Mouse (Mus musculus) thymus, adult 2 months (tissue): Measurements from ENCODE around the gene Catsperd. TPM values are rescaled to one million over a fixed set of nuclear protein-coding genes. Genes with fewer than 3 reads are reported as not detected.
A peak's percentile ranks its signal among the peaks of the same experiment; 100 is the strongest.

ENCODE experiments used
- DNase-seq: peaks from one replicate; pipeline ENCODE4 v3.0.0; 2021
- H3K27ac ChIP-seq: fragments of 200-500 bp; 2 replicates; pipeline ENCODE4 v1.5.1; 2012; ENCODE audit warnings: low read length, control low read depth; ENCODE audit not compliant: control insufficient read depth, insufficient read depth
- H3K27me3 ChIP-seq: fragments of 200-500 bp; 2 replicates; pipeline ENCODE4 v1.6.1; 2012; ENCODE audit warnings: mild to moderate bottlenecking, low read length, moderate library complexity, mixed read lengths; ENCODE audit not compliant: control insufficient read depth, insufficient read depth
- H3K36me3 ChIP-seq: fragments of 200-500 bp; 2 replicates; pipeline ENCODE4 v1.6.1; 2012; ENCODE audit warnings: mild to moderate bottlenecking, low read length, moderate library complexity; ENCODE audit not compliant: control insufficient read depth, insufficient read depth
- H3K4me1 ChIP-seq: fragments of 200-500 bp; replicated peaks from 2 replicates; pipeline ENCODE4 v1.6.1; 2012; ENCODE audit warnings: low read length; ENCODE audit not compliant: control insufficient read depth, insufficient read depth
- H3K4me3 ChIP-seq: fragments of 200-500 bp; 2 replicates; pipeline ENCODE4 v1.5.1; 2012; ENCODE audit warnings: mild to moderate bottlenecking, low read length, control low read depth, moderate library complexity; ENCODE audit not compliant: control insufficient read depth, insufficient read depth
- CTCF ChIP-seq: fragments of 200-500 bp; IDR thresholded peaks from 2 replicates; pipeline ENCODE4 v1.5.1; 2012; ENCODE audit warnings: mild to moderate bottlenecking, control low read depth, low read length, moderate library complexity, borderline replicate concordance; ENCODE audit not compliant: control insufficient read depth, poor library complexity, insufficient read depth; ENCODE audit errors: extremely low read depth
- POLR2A ChIP-seq: fragments of 200-500 bp; IDR thresholded peaks from 2 replicates; pipeline ENCODE4 v1.6.1; 2012; ENCODE audit warnings: mild to moderate bottlenecking, low read length, control low read depth, moderate library complexity; ENCODE audit not compliant: control insufficient read depth, poor library complexity, insufficient read depth; ENCODE audit errors: extremely low read depth
- WGBS: fragments of 180-500 bp; shearing (Covaris S2); methylation state at CpG from one replicate; pipeline ENCODE4 v1.1.7; 2018; 5-methylcytosine and 5-hydroxymethylcytosine counted together
- polyA plus RNA-seq: library from polyadenylated mRNA; depleted of rRNA; stranded (reverse); fragments of >200 nt; gene quantifications from 2 replicates; pipeline ENCODE4 v1.2.3, GENCODE M21; 2012

Catsperd gene
- polyA plus RNA-seq, 1 experiment, result 0.51 TPM

DNA sequence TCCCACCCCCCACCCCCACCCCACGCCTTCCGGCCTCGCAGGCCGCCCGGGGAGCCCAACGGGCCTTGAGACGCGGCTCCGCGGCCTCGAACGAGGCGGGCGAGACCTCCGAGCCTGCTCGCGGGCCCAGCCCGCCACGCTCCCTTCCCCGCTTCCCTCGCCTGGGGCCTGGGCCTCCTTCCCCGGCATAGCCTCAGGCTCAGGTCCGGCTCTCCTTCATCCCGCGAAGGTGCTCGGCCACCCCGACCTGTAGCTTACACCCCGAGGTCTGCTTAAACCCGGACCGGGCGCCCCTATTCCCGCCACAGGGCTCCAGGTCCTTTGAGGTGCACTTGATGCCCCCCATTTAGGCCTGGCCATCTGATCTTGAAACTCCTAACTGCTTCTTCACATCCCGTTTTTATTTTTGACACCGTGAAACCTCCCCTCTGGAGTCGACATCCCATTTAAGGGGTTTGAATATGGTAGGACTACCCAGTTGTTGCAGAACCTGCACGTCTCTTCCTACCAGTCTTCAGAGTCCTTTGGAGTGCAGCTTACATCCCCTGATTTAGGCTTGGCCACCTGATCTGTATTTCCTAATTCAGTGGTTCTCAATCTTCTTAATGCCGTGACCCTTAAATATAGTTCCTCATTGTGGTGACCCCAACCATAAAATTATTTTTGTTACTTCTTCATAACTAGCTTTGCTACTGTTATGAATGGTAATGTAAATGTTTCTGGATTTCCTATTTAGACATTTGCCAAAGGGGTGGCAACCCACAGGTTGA is 45.9 kb downstream of the Catsperd start:
- DNase-seq, result no peak
- Histone ChIP-seq H3K4me3 (peak overlapping the region; percentile 67), H3K36me3 (no peaks in the 10 kb centered on the region; the same call in 1 of the 2 replicates), H3K4me1 (peaks cover 11% of the 10 kb centered on the region), H3K27ac (peak overlapping the region; percentile 29; the same call in 1 of the 2 replicates), H3K27me3 (no peaks in the 10 kb centered on the region)
- TF ChIP-seq CTCF (no peak), POLR2A (no peak)
- WGBS, result under 1% methylated on average over 37 of the region's 37 CpGs

DNA sequence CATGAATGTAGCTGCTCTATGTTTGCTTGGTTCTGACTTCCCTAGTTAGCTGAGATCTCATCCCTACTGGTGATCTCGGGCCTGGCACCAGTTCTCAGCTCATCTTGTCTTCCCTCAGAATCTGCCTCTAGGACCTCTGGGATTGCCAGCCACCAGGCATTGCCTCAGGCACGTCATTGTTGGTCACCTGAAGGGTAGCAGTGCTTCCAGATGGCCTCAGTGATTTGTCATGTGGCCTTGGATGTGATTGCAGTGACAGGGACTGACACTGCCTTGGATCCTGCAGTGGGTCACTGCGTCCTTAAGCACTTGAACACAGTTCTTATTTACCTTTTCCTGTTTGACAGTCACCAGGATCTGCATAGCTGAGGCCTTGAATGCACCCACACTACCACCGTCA is 53.8 kb downstream of the Catsperd start:
- no peak for TF ChIP-seq CTCF
- no peak for TF ChIP-seq POLR2A
- Histone ChIP-seq H3K4me3 (no peak overlapping the region), H3K27ac (no peak overlapping the region), H3K36me3 (peaks cover 10% of the 10 kb centered on the region), H3K4me1 (peaks cover 16% of the 10 kb centered on the region), H3K27me3 (no peaks in the 10 kb centered on the region)
- WGBS, result 95% methylated on average over 4 of the region's 4 CpGs
- DNase-seq, result no peak

DNA sequence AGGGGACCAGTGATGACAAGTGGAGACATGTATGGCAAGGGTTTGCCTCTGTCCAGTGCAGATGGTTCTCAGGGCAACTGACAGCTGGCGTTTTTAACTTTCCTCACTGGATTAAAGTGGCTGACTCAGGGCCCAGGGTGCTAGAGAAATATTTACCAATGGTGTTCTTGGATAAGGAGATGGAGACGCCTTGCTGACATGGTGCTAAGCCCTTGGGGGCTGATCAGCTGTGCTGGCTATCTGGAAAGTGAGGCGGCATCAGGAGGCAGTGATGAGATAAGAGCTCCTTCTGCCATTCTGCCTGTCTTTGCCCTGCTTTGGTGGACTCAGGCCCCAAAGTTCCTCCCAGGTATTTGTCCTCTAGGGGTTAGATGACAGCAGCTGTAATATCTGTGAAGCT is 54.9 kb downstream of the Catsperd start:
- Histone ChIP-seq H3K4me1 (peaks cover 16% of the 10 kb centered on the region), H3K36me3 (peaks cover 20% of the 10 kb centered on the region)
- WGBS, result 94% methylated on average over 3 of the region's 3 CpGs

DNA sequence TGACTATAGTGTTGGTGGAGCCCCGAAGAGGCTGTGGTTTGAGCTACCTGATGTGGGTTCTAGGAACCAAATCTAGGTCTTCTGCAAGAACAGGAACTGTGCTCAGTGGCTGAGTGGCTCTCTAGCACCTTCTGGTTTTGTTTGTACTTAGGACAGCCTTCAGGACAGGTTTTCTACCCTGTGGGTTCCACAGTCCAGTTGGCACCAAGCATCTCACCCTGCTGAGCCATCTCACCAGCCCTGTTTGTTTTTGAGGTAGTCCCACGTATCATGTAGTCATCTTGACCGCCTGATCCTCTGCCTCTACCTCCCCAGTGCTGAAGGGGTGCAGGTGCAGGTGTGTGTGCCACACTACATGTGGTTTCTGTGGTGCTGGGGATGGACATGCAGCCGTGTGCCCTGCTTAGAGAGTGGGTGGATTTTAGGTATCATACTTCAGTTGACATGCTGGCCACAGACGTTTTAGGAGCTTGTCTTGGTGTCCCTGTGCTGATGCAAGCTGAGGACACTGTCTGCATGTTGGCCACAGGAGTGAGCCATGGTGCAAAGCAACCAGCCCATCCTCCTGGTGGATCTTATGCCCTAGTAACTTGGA is 55.7 kb downstream of the Catsperd start:
- peaks cover 27% of the 10 kb centered on the region for H3K36me3 ChIP-seq
- peak; percentile 33 for DNase-seq
- no peak for TF ChIP-seq POLR2A
- no peak for TF ChIP-seq CTCF
- H3K4me3 ChIP-seq, result no peak overlapping the region
- peaks cover 16% of the 10 kb centered on the region for H3K4me1 ChIP-seq
- peak overlapping the region; percentile 21; the same call in 1 of the 2 replicates for H3K27ac ChIP-seq
- no peaks in the 10 kb centered on the region for H3K27me3 ChIP-seq
- WGBS, result 44% methylated on average over 5 of the region's 5 CpGs

More for the DNA sequence above, 54.9 kb downstream of the Catsperd start:
- no peaks in the 10 kb centered on the region for H3K27me3 ChIP-seq
- TF ChIP-seq CTCF, result no peak
- no peak for DNase-seq
- H3K4me3 ChIP-seq, result no peak overlapping the region
- peak overlapping the region; percentile 15; the same call in 1 of the 2 replicates for H3K27ac ChIP-seq

DNA sequence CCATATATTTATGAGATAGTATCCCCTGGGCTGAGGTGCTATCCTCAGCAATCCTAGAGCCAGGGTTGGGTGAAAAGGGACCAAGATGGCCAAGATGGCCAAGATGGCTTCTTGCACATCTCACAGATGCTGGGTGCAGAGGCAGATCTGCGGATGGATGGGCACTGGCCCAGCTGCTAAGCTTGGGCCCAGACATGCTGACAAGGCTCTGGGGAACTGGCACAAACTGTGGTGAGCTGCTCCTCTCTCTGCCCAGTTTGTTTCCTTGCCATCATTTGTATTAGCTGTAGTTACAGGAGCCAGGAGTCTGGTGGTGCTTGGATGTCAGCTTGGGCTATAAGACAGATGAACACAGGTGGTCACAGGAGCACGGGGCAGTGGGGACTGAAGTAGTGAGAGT is 56.7 kb downstream of the Catsperd start:
- Histone ChIP-seq H3K4me3 (no peak overlapping the region), H3K27me3 (no peaks in the 10 kb centered on the region), H3K27ac (no peak overlapping the region), H3K4me1 (peaks cover 16% of the 10 kb centered on the region), H3K36me3 (peaks cover 27% of the 10 kb centered on the region)
- no peak for TF ChIP-seq POLR2A
- no peak for TF ChIP-seq CTCF
- WGBS, result 94% methylated on average over 2 of the region's 2 CpGs
- DNase-seq, result no peak

DNA sequence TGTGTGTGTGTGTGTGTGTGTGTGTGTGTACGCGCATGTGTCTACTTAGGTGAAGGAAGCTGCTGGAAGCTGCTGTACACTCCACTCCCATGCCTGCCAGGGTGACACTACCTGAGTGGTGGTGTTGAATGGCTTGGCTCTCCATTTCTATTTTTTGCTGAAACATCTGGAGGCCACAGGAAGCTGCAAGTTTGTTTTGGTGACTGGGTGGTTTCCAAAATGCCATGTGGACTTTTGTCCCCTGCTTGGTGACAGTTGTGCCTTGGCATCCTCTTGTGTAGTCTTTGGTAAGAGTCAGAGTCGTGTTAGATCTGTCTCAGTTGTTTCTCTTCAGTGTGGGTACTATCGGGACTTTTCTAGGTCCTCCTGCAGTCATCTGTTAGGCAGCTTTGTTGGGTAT is 58.9 kb downstream of the Catsperd start:
- WGBS, result 95% methylated on average over 4 of the region's 4 CpGs
- H3K27ac ChIP-seq, result no peak overlapping the region
- H3K4me1 ChIP-seq, result peaks cover 16% of the 10 kb centered on the region
- peaks cover 31% of the 10 kb centered on the region for H3K36me3 ChIP-seq
- no peak overlapping the region for H3K4me3 ChIP-seq
- DNase-seq, result no peak
- no peak for TF ChIP-seq POLR2A
- no peak for TF ChIP-seq CTCF
- no peaks in the 10 kb centered on the region for H3K27me3 ChIP-seq

DNA sequence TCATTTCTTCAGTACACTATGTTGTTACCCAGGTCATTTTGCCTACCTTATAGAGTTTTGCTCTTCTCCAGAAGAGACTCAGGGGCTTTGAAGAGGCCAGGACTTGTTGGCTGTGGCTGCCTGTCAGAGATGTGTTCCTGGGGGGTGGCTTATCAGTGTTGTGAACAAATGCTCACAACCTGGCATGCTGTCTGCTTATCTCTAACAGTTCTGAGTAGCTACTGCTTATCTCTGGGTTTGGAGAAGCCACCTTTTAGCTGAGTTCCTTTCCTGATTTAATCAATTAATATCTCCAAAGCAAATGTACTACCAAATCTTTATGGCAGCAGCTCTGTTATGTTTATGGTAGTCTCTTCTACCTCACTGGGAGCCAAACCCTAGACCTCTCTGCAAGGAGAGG is 60.1 kb downstream of the Catsperd start:
- no peak for TF ChIP-seq POLR2A
- no peak for TF ChIP-seq CTCF
- Histone ChIP-seq H3K36me3 (peaks cover 43% of the 10 kb centered on the region), H3K4me3 (no peak overlapping the region), H3K4me1 (peaks cover 8% of the 10 kb centered on the region), H3K27me3 (no peaks in the 10 kb centered on the region), H3K27ac (no peak overlapping the region)
- no peak for DNase-seq
